Mouse (Mus musculus): ENCODE measurements at regions not wholly inside any gene's neighbourhood (a gene's known extent, or its start where the extent isn't known, plus 50 kb on each side); places are given as distances from the start of the nearest gene placed in this dataset.

DNA sequence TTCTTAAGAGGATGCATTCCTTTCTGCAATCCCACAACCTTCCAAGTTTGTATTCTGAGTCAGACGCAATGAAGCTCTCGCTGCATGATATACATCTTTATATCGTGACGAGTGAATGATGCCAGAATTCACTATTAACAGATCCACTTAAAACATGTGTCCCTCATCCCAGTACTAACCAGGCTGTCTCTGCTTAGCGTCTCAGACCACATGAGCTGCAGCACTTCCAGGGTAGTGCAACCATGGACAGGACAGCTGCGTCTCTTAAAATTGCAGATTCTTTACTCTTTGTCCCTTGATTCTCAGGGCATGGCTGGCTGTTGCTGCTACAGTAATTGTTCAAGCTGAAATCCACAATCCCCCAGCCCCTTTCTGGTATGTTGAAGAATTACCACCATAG, 491.9 kb downstream of the Dcdc2c start:
- Histone ChIP-seq H3K4me1 (replicated peaks) (0 out of 2 replicates have a peak, but pooled peaks cover 2% of the 10 kb centered on the region), H3K36me3 (no peaks in the 10 kb centered on the region), H3K4me3 (replicated peaks) (no peak overlapping the region), H3K9me3 (no peaks in the 10 kb centered on the region), H3K4me2 (no peak overlapping the region), H3K9ac (replicated peaks) (no peak overlapping the region), H3K27ac (no peak overlapping the region), H3K27me3 (no peaks in the 10 kb centered on the region)
- no peak for ATAC-seq (ENCODE audit: insufficient number of reproducible peaks, insufficient read depth, low FRiP score, low TSS enrichment, low read depth)
- WGBS = 65% methylated on average over 6 of the region's 6 CpGs

- Histone ChIP-seq H3K36me3 (no peaks in the 10 kb centered on the region), H3K9ac (replicated peaks) (no peak overlapping the region), H3K4me3 (replicated peaks) (no peak overlapping the region), H3K4me1 (replicated peaks) (0 out of 2 replicates have a peak, but pooled peaks cover 2% of the 10 kb centered on the region), H3K27ac (no peak overlapping the region), H3K4me2 (no peak overlapping the region), H3K27me3 (no peaks in the 10 kb centered on the region), H3K9me3 (no peaks in the 10 kb centered on the region)
- no peak for ATAC-seq (ENCODE audit: insufficient number of reproducible peaks, insufficient read depth, low FRiP score, low TSS enrichment, low read depth)
- WGBS = 37% methylated on average over 4 of the region's 4 CpGs
Observed at GRCm38 (mm10) chr12:28055518-28056280, 496.5 kb downstream of the Dcdc2c start.

GRCm38 (mm10) chr12:28054444-28054843, 497.8 kb downstream of the Dcdc2c start:
- Histone ChIP-seq H3K9me3 (no peaks in the 10 kb centered on the region), H3K4me1 (replicated peaks) (0 out of 2 replicates have a peak, but pooled peaks cover 2% of the 10 kb centered on the region), H3K36me3 (no peaks in the 10 kb centered on the region), H3K27me3 (no peaks in the 10 kb centered on the region), H3K9ac (replicated peaks) (no peak overlapping the region), H3K4me2 (no peak overlapping the region), H3K27ac (no peak overlapping the region), H3K4me3 (replicated peaks) (no peak overlapping the region)
- ATAC-seq (ENCODE audit: insufficient number of reproducible peaks, insufficient read depth, low FRiP score, low TSS enrichment, low read depth) = no peak
- WGBS = 90% methylated on average over 11 of the region's 11 CpGs

DNA sequence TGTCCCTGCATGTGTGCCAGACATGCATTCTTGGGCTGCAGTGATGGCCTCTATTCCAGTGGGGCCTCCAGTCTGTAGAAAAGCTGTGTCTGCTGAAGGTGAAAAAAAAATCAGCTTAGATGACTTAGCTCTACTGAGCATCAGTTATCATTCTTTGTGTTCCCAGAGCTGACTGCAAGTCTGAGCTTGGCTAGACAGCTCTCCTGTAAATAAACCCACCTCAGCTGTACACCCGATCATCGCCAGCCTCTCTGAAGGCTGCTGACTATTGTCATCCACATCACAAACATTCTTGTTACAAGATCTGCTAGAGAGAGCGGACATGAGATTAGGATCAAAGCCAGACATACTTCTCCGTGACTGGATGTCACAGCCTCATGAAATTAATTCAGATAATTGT, 504.2 kb downstream of the Dcdc2c start:
- no peak for ATAC-seq (ENCODE audit: insufficient number of reproducible peaks, insufficient read depth, low FRiP score, low TSS enrichment, low read depth)
- no peak overlapping the region for H3K4me2 ChIP-seq
- H3K27ac ChIP-seq = no peak overlapping the region
- H3K36me3 ChIP-seq = no peaks in the 10 kb centered on the region
- H3K27me3 ChIP-seq = no peaks in the 10 kb centered on the region
- 71% methylated on average over 4 of the region's 4 CpGs for WGBS
- H3K4me3 ChIP-seq (replicated peaks) = no peak overlapping the region
- H3K4me1 ChIP-seq (replicated peaks) = no peaks in the 10 kb centered on the region
- H3K9me3 ChIP-seq = no peaks in the 10 kb centered on the region
- no peak overlapping the region for H3K9ac ChIP-seq (replicated peaks)

DNA sequence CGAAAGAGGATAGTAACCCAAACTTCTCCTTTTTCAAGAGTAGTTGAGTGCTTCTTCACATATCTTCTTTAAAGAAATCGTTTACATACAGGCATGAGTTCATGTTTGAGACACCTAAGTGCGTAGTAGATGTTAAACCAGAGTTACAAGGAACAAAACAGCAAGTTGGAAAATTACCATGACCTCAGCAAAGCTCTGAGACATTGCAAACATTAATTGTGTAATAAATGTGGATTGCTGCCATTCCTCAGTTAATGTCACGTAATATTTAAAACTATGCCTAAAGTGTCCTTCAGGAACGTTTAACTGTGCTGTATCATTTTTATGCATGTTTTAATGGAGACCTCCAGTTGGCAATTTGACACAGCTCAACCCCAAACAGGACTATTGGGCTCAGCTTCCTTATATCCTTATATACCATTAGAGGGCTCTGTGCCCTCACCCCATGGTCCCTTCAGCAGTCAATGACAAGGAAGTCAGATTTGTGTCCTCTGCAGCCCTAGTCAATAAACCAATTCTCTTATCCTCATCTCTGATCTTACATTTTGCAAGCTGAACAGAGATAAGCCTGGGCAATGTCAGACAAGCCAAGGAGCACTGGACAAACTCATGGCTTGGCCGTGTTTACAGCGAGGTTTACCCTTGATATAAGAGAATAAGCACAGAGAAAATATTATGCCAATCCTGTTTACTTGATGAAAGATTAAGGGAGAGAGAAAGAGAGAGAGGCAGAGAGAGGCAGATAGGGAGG, 513.9 kb downstream of the Dcdc2c start:
- Histone ChIP-seq H3K36me3 (no peaks in the 10 kb centered on the region), H3K4me1 (replicated peaks) (no peaks in the 10 kb centered on the region), H3K9ac (replicated peaks) (no peak overlapping the region), H3K9me3 (no peaks in the 10 kb centered on the region), H3K27ac (no peak overlapping the region), H3K27me3 (no peaks in the 10 kb centered on the region), H3K4me3 (replicated peaks) (no peak overlapping the region), H3K4me2 (no peak overlapping the region)
- WGBS = 73% methylated on average over 7 of the region's 7 CpGs
- no peak for ATAC-seq (ENCODE audit: insufficient number of reproducible peaks, insufficient read depth, low FRiP score, low TSS enrichment, low read depth)

GRCm38 (mm10) chr12:27999170-27999569, 553.0 kb downstream of the Dcdc2c start:
- ATAC-seq (ENCODE audit: insufficient number of reproducible peaks, insufficient read depth, low FRiP score, low TSS enrichment, low read depth) = no peak
- Histone ChIP-seq H3K9me3 (no peaks in the 10 kb centered on the region), H3K27ac (no peak overlapping the region), H3K4me1 (replicated peaks) (0 out of 2 replicates have a peak, but pooled peaks cover 5% of the 10 kb centered on the region), H3K4me3 (replicated peaks) (no peak overlapping the region), H3K4me2 (no peak overlapping the region), H3K27me3 (no peaks in the 10 kb centered on the region), H3K9ac (replicated peaks) (no peak overlapping the region), H3K36me3 (no peaks in the 10 kb centered on the region)
- WGBS = 86% methylated on average over 2 of the region's 2 CpGs

DNA sequence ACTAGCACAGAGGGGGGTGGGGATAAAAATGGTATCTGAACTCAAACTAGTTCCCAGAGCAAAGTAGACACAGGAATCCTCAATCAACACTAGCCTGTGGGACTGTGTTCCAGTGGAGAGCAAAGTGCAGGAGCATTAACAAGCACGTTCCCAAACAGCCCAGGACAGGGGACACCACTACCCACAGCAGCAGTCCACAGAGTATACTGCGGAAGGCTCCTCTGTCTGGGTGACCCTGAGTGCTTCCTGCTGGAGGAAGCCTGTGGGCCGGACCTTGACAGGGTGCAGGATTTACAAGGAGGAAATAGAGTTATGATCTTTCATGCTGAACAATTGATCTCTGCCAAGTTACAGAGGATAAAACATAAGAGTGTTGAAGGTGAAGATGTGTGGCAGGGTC, 560.0 kb downstream of the Dcdc2c start:
- WGBS = 44% methylated on average over 3 of the region's 3 CpGs
- ATAC-seq (ENCODE audit: insufficient number of reproducible peaks, insufficient read depth, low FRiP score, low TSS enrichment, low read depth) = no peak
- H3K4me3 ChIP-seq (replicated peaks) = no peak overlapping the region

GRCm38 (mm10) chr12:27984261-27984841, 567.8 kb downstream of the Dcdc2c start:
- Histone ChIP-seq H3K9me3 (no peaks in the 10 kb centered on the region), H3K9ac (replicated peaks) (no peak overlapping the region), H3K36me3 (no peaks in the 10 kb centered on the region), H3K27ac (no peak overlapping the region), H3K4me3 (replicated peaks) (no peak overlapping the region), H3K4me1 (replicated peaks) (no peaks in the 10 kb centered on the region), H3K4me2 (no peak overlapping the region), H3K27me3 (no peaks in the 10 kb centered on the region)
- 90% methylated on average over 3 of the region's 3 CpGs for WGBS
- no peak for ATAC-seq (ENCODE audit: insufficient number of reproducible peaks, insufficient read depth, low FRiP score, low TSS enrichment, low read depth)

More for the DNA sequence above, 560.0 kb downstream of the Dcdc2c start:
- no peaks in the 10 kb centered on the region for H3K4me1 ChIP-seq (replicated peaks)
- no peak overlapping the region for H3K27ac ChIP-seq
- H3K9ac ChIP-seq (replicated peaks) = no peak overlapping the region
- H3K9me3 ChIP-seq = no peaks in the 10 kb centered on the region
- no peaks in the 10 kb centered on the region for H3K27me3 ChIP-seq
- H3K36me3 ChIP-seq = no peaks in the 10 kb centered on the region
- no peak overlapping the region for H3K4me2 ChIP-seq

DNA sequence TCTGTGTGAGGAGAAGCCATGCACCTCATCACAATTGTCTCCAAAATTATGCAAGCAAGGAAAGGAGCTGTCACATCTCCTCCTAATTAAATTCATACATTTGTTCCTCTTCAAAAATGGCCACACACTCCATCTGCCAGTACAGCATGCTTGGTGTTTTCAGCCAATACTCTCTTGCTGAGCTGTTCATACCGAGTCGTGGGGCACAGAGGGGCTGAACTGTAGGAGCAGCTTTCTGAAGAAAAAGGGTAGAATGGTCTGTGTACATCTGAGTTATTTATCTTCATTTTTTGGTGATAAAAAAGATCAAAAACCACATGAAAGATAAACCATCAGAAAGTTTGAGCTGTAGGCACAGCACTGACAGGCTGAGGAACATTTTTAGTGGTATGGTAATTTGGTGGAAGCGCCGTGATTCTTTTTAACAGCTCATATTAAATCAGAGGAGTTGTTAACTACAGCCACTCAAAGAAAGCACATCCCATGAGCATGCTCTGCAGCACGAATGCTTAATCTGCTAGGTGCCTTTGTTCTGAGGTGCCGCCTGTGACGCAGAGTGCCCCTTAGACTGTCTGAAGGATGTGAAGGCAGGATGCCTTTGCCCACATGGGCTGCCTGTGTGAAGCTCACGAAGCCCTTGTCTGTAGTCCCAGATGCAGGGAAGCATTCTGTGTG, 573.8 kb downstream of the Dcdc2c start:
- no peaks in the 10 kb centered on the region for H3K27me3 ChIP-seq
- no peak for ATAC-seq (ENCODE audit: insufficient number of reproducible peaks, insufficient read depth, low FRiP score, low TSS enrichment, low read depth)
- H3K36me3 ChIP-seq = no peaks in the 10 kb centered on the region
- 47% methylated on average over 8 of the region's 8 CpGs for WGBS
- H3K9me3 ChIP-seq = no peaks in the 10 kb centered on the region
- H3K4me3 ChIP-seq (replicated peaks) = no peak overlapping the region
- H3K4me2 ChIP-seq = 0 out of 2 replicates have a peak overlapping the region, but pooled peaks have one; percentile 6
- no peak overlapping the region for H3K27ac ChIP-seq
- H3K9ac ChIP-seq (replicated peaks) = no peak overlapping the region
- H3K4me1 ChIP-seq (replicated peaks) = peaks cover 18% of the 10 kb centered on the region

DNA sequence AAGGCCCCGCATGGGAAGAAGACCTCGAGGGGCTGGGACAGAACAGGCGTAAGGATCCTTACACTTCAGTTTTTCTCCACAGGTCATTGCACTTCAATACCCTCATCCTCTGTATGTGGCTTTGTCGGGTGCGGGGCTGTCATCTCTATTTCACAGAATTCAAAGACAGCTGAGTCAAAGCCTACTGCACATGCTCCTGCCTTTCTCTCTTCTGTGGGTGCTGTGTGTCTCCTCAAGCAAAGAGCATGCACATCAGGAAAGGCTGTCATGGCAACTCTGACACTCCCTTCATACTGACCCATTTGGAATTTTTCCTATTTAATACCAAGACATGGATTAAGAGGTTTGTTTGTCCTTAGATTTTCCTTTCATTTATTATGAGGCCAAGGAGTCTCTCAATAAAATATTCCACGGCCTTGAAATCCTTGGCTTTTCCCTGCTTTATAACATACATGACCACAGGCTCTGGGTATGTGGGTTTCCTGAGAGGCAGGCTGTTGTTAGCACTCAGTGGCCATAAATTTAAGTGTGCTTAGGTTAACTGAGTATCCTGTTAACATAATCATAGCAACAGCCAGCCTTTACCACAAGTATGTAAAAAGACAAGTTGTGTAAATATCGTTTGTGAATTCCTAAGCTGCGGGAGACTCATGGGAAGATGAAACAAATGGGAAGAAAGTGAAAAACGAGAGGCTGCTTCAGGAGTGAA, 574.5 kb downstream of the Dcdc2c start:
- 65% methylated on average over 9 of the region's 9 CpGs for WGBS
- ATAC-seq (ENCODE audit: insufficient number of reproducible peaks, insufficient read depth, low FRiP score, low TSS enrichment, low read depth) = no peak
- H3K4me3 ChIP-seq (replicated peaks) = no peak overlapping the region
- no peak overlapping the region for H3K27ac ChIP-seq
- H3K9ac ChIP-seq (replicated peaks) = no peak overlapping the region
- no peaks in the 10 kb centered on the region for H3K36me3 ChIP-seq
- no peaks in the 10 kb centered on the region for H3K9me3 ChIP-seq
- no peaks in the 10 kb centered on the region for H3K27me3 ChIP-seq
- 0 out of 2 replicates have a peak overlapping the region, but pooled peaks have one; percentile 6 for H3K4me2 ChIP-seq
- H3K4me1 ChIP-seq (replicated peaks) = peaks cover 18% of the 10 kb centered on the region
